Mouse (Mus musculus) intestine, postnatal 0 days (tissue): ENCODE data around the gene Gja5. TPM values are rescaled to one million over a fixed set of nuclear protein-coding genes. Genes with fewer than 3 reads are reported as not detected.
A peak's percentile ranks its signal among the peaks of the same experiment; 100 is the strongest.
"Not testable (repeated sequence)": the region's sequence is repeated elsewhere in the genome, so short reads cannot be mapped to it uniquely, and the experiment has no call there.

Experiments used
- ATAC-seq: fragments of 200-750 bp; cut with Nextera tagmentation; 2 replicates; pipeline ENCODE4 v1.8.0; 2017; ENCODE audit warnings: mild to moderate bottlenecking, moderate TSS enrichment, moderate library complexity
- H3K27ac ChIP-seq: fragments of 300-500 bp; sonication (generic); 2 replicates; pipeline ENCODE4 v1.5.1; 2014; ENCODE audit warnings: mild to moderate bottlenecking, low read depth, low read length, moderate library complexity
- H3K27me3 ChIP-seq: fragments of 300-500 bp; sonication (generic); replicated peaks from 2 replicates; pipeline ENCODE4 v1.6.1; 2014; ENCODE audit warnings: low read length, mixed read lengths; ENCODE audit not compliant: control insufficient read depth, insufficient read depth
- H3K36me3 ChIP-seq: fragments of 300-500 bp; sonication (generic); 2 replicates; pipeline ENCODE4 v1.6.1; 2014; ENCODE audit warnings: mild to moderate bottlenecking, moderate library complexity; ENCODE audit not compliant: control insufficient read depth, insufficient read depth
- H3K4me1 ChIP-seq: fragments of 300-500 bp; sonication (generic); replicated peaks from 2 replicates; pipeline ENCODE4 v1.6.1; 2014; ENCODE audit warnings: antibody characterized with exemption, low read length, mixed read lengths; ENCODE audit not compliant: control insufficient read depth, insufficient read depth
- H3K4me2 ChIP-seq: fragments of 300-500 bp; sonication (generic); replicated peaks from 2 replicates; pipeline ENCODE4 v1.6.1; 2014; ENCODE audit warnings: low read depth, mild to moderate bottlenecking, moderate library complexity
- H3K4me3 ChIP-seq: fragments of 300-500 bp; sonication (generic); 2 replicates; pipeline ENCODE4 v1.5.1; 2014; ENCODE audit warnings: low read depth, low read length
- H3K9ac ChIP-seq: fragments of 300-500 bp; sonication (generic); 2 replicates; pipeline ENCODE4 v1.6.1; 2014; ENCODE audit warnings: mild to moderate bottlenecking, low read depth, low read length
- H3K9me3 ChIP-seq: fragments of 300-500 bp; sonication (generic); 2 replicates; pipeline ENCODE4 v1.6.1; 2016; ENCODE audit warnings: mixed run types; ENCODE audit not compliant: control insufficient read depth
- CTCF ChIP-seq: sonication (generic); IDR thresholded peaks from 2 replicates; pipeline ENCODE4 v1.5.1; 2016; ENCODE audit warnings: low read depth, mild to moderate bottlenecking, control low read depth, antibody characterized with exemption, moderate library complexity
- WGBS: fragments of 180-500 bp; shearing (Covaris S2); extraction: QIAGEN DNeasy Blood & Tissue Kit; methylation state at CpG from one replicate; pipeline ENCODE4 v1.1.7; 2014; 5-methylcytosine and 5-hydroxymethylcytosine counted together
- polyA plus RNA-seq: library from polyadenylated mRNA; unstranded; fragments of >200 nt; fragmentation: Nextera tagmentation; extraction: Ambion mirVana; gene quantifications from 2 replicates; pipeline ENCODE4 v1.2.1, GENCODE M21; 2015

Gene Gja5
- polyA plus RNA-seq, 1 experiment from 2014 or later = 5.3 TPM

GRCm38 (mm10) chr3:97058704-97059103, 154.2 kb downstream of the Gja5 start:
- Histone ChIP-seq H3K9me3 (no peaks in the 10 kb centered on the region), H3K4me2 (no peak overlapping the region), H3K9ac (no peak overlapping the region), H3K4me1 (no peaks in the 10 kb centered on the region), H3K27ac (no peak overlapping the region), H3K36me3 (no peaks in the 10 kb centered on the region), H3K27me3 (no peaks in the 10 kb centered on the region), H3K4me3 (no peak overlapping the region)
- no peak for TF ChIP-seq CTCF
- ATAC-seq = no peak
- 87% methylated on average over 5 of the region's 5 CpGs for WGBS

GRCm38 (mm10) chr3:97060119-97060518, 155.6 kb downstream of the Gja5 start:
- no peak overlapping the region for H3K27ac ChIP-seq
- H3K9me3 ChIP-seq = no peaks in the 10 kb centered on the region
- H3K4me2 ChIP-seq = no peak overlapping the region
- 95% methylated on average over 4 of the region's 4 CpGs for WGBS
- no peak overlapping the region for H3K9ac ChIP-seq
- H3K4me1 ChIP-seq = no peaks in the 10 kb centered on the region
- no peaks in the 10 kb centered on the region for H3K27me3 ChIP-seq
- H3K4me3 ChIP-seq = no peak overlapping the region
- no peak for TF ChIP-seq CTCF
- no peaks in the 10 kb centered on the region for H3K36me3 ChIP-seq
- ATAC-seq = no peak

DNA sequence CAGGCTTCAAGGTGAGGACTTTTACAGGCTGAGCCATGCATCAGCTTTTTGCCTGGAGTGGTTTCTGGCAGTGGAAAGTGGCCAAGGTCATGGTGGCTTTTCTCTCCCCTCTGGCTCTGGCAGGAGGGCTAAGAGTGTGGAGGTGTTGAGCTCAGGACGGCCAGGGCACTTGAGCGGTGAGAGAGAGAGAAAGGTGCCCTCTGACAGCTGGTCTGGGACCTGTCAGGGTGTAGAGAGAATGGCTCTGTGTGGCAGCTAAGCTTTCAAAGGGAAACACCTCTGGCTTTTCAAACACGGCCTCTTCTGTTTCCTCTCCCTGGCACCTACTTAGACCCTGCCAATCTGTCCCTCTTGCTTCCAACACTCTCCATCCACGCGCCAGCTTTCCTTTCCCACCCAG, 158.3 kb downstream of the Gja5 start:
- WGBS = 51% methylated on average over 5 of the region's 5 CpGs

GRCm38 (mm10) chr3:97064046-97064445, 159.6 kb downstream of the Gja5 start:
- no peak overlapping the region for H3K9ac ChIP-seq
- no peak for ATAC-seq
- WGBS = 66% methylated on average over 6 of the region's 6 CpGs
- no peaks in the 10 kb centered on the region for H3K4me1 ChIP-seq
- no peaks in the 10 kb centered on the region for H3K27me3 ChIP-seq
- no peak overlapping the region for H3K27ac ChIP-seq
- no peaks in the 10 kb centered on the region for H3K36me3 ChIP-seq
- H3K4me2 ChIP-seq = no peak overlapping the region
- no peaks in the 10 kb centered on the region for H3K9me3 ChIP-seq
- TF ChIP-seq CTCF = no peak
- H3K4me3 ChIP-seq = no peak overlapping the region

More for the DNA sequence above, 158.3 kb downstream of the Gja5 start:
- no peak overlapping the region for H3K27ac ChIP-seq
- H3K4me1 ChIP-seq = no peaks in the 10 kb centered on the region
- H3K9ac ChIP-seq = no peak overlapping the region
- ATAC-seq = no peak
- H3K4me3 ChIP-seq = no peak overlapping the region
- no peaks in the 10 kb centered on the region for H3K27me3 ChIP-seq
- H3K36me3 ChIP-seq = no peaks in the 10 kb centered on the region
- no peaks in the 10 kb centered on the region for H3K9me3 ChIP-seq
- H3K4me2 ChIP-seq = no peak overlapping the region
- no peak for TF ChIP-seq CTCF

GRCm38 (mm10) chr3:97069589-97069988, 165.1 kb downstream of the Gja5 start:
- H3K9ac ChIP-seq, H3K4me2 ChIP-seq, ATAC-seq, H3K4me3 ChIP-seq, H3K27me3 ChIP-seq, H3K9me3 ChIP-seq, H3K4me1 ChIP-seq, H3K36me3 ChIP-seq, H3K27ac ChIP-seq: not testable (repeated sequence)
- 93% methylated on average over 7 of the region's 7 CpGs for WGBS

DNA sequence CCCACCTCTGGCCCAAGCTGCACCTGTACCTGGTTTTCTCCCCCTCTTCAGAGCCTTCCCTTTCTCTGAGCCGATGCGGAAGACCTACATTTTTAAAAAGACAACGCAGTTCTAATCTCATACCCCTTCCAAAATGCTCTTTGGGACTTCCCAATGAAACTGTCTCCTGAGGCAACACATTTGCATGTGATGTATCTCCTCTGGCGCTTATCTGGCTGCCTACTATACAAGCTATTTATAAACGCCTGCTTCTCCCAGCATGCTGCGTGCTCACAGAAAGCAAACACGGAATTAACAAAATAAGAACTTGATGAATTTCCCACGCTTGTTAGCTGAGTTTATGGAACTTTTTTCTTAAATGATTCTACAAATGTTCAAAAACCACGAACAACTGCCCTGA, 167.4 kb downstream of the Gja5 start:
- ATAC-seq, H3K36me3 ChIP-seq, H3K27me3 ChIP-seq, H3K4me1 ChIP-seq, H3K4me2 ChIP-seq, H3K9ac ChIP-seq, H3K4me3 ChIP-seq, H3K9me3 ChIP-seq: not testable (repeated sequence)
- WGBS = 51% methylated on average over 9 of the region's 9 CpGs
- peak overlapping the region; percentile 28; the same call in 1 of the 2 replicates for H3K27ac ChIP-seq

DNA sequence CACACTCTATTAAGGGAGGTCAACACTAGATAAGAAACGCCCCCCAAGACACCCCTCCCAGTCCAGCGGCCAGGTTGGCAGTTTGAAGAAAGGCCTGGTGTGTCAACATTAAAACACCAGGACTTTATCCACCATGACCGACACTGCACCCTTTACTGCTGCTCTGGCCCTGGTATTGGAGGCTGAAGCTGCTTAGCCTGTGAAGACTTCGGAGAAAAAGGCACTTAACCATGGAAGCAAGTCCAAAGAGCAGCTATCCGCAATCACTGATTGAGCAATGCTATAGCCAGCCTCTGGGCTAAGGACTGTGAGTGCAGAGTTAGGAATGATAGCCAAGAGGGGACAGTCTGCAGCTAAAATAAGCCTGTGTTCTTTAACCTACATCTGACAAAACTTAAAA, 167.9 kb downstream of the Gja5 start:
- peak; percentile 70 for ATAC-seq
- H3K4me2 ChIP-seq, H3K4me3 ChIP-seq, H3K9me3 ChIP-seq, H3K36me3 ChIP-seq, H3K27me3 ChIP-seq, H3K9ac ChIP-seq, H3K4me1 ChIP-seq: not testable (repeated sequence)
- WGBS = 33% methylated on average over 5 of the region's 5 CpGs
- H3K27ac ChIP-seq = peak overlapping the region; percentile 28; the same call in 1 of the 2 replicates

- WGBS = 13% methylated on average over 2 of the region's 11 CpGs
- H3K4me3 ChIP-seq, H3K9ac ChIP-seq, H3K36me3 ChIP-seq, H3K27me3 ChIP-seq, H3K27ac ChIP-seq, H3K4me1 ChIP-seq, H3K4me2 ChIP-seq, H3K9me3 ChIP-seq: not testable (repeated sequence)
- peak; percentile 87 for ATAC-seq
Observed at GRCm38 (mm10) chr3:97075744-97076350, 171.4 kb downstream of the Gja5 start.
